9 mouse cellular contexts compared by ENCODE assay signal in genomic region chr12:84191190-84191589, GRCm38 (mm10). TPM values are rescaled to one million over a fixed set of nuclear protein-coding genes. Genes with fewer than 3 reads are reported as not detected.
DNase-seq lines count a peak whose midpoint lies in the region; ATAC-seq and TF ChIP-seq lines count a peak whose summit lies in the region.
"Had no signal": no experiment of that assay in that cellular context is flagged by ENCODE, and none has a peak within 500 bp of the region (broad histone marks: within the 10 kb centered on the region; RNA-seq: fewer than 3 reads in every experiment).

No protein-coding gene starts in this region.

- WGBS in lung, postnatal 0 days, result 62% methylated on average over 7 of the region's 7 CpGs
- WGBS in forebrain, embryonic 12.5 days, result 63% methylated on average over 7 of the region's 7 CpGs
- WGBS in liver, embryonic 12.5 days (ENCODE audit: insufficient replicate concordance), result 21% methylated on average over 7 of the region's 7 CpGs
- WGBS in stomach, embryonic 14.5 days, result 68% methylated on average over 7 of the region's 7 CpGs

- no peaks in the 10 kb centered on the region for H3K27me3 ChIP-seq in lung, postnatal 0 days (replicated peaks; ENCODE audit: insufficient read depth, low read length)
- 0 out of 2 replicates have a peak, but pooled peaks cover 6% of the 10 kb centered on the region for H3K27me3 ChIP-seq in forebrain, embryonic 12.5 days
- H3K27me3 ChIP-seq in liver, embryonic 12.5 days (replicated peaks), result no peaks in the 10 kb centered on the region
- H3K27me3 ChIP-seq in stomach, embryonic 14.5 days (ENCODE audit: control insufficient read depth, insufficient read depth, low read length), result no peaks in the 10 kb centered on the region

- no peak overlapping the region for H3K9ac ChIP-seq in lung, postnatal 0 days (replicated peaks; ENCODE audit: low read depth)
- H3K9ac ChIP-seq in forebrain, embryonic 12.5 days, result peak overlapping the region; percentile 89
- peak overlapping the region; percentile 99 for H3K9ac ChIP-seq in liver, embryonic 12.5 days
- H3K9ac ChIP-seq in stomach, embryonic 14.5 days (replicated peaks; ENCODE audit: low read depth, low read length), result no peak overlapping the region

- H3K4me3 ChIP-seq in lung, postnatal 0 days (ENCODE audit: low read depth, low read length), result 0 out of 2 replicates have a peak overlapping the region, but pooled peaks have one; percentile 82
- H3K4me3 ChIP-seq in forebrain, embryonic 12.5 days (replicated peaks), result peak overlapping the region; percentile 70
- peak overlapping the region; percentile 87 for H3K4me3 ChIP-seq in liver, embryonic 12.5 days
- H3K4me3 ChIP-seq in stomach, embryonic 14.5 days (ENCODE audit: low read depth, low read length), result no peak overlapping the region; the same call in 1 of the 2 replicates

- H3K27ac ChIP-seq in lung, postnatal 0 days (ENCODE audit: low read length), result no peak overlapping the region
- no peak overlapping the region for H3K27ac ChIP-seq in forebrain, embryonic 12.5 days
- peak overlapping the region; percentile 98 for H3K27ac ChIP-seq in liver, embryonic 12.5 days
- no peak overlapping the region for H3K27ac ChIP-seq in stomach, embryonic 14.5 days (ENCODE audit: low read length)

- no peak for ATAC-seq in lung, postnatal 0 days
- no peak for ATAC-seq in forebrain, embryonic 12.5 days (ENCODE audit: low FRiP score)
- ATAC-seq in liver, embryonic 12.5 days, result peak; percentile 22
- no peak for ATAC-seq in stomach, embryonic 14.5 days (ENCODE audit: insufficient number of reproducible peaks, insufficient read depth, low FRiP score, low read depth)
- no peak for ATAC-seq in cerebellum, adult (ENCODE audit: insufficient number of reproducible peaks, low FRiP score, low TSS enrichment)
- ATAC-seq in inflammation-experienced regulatory T-cells, adult 6 months, result no peak

- no peaks in the 10 kb centered on the region for H3K9me3 ChIP-seq in lung, postnatal 0 days (ENCODE audit: low read length)
- no peaks in the 10 kb centered on the region for H3K9me3 ChIP-seq in forebrain, embryonic 12.5 days
- peaks cover 7% of the 10 kb centered on the region; the same call in 1 of the 2 replicates for H3K9me3 ChIP-seq in liver, embryonic 12.5 days (replicated peaks)
- H3K9me3 ChIP-seq in stomach, embryonic 14.5 days (ENCODE audit: control insufficient read depth, low read depth, low read length), result no peaks in the 10 kb centered on the region

- H3K4me1 ChIP-seq in lung, postnatal 0 days (ENCODE audit: insufficient read depth, low read depth, low read length), result peaks cover 76% of the 10 kb centered on the region
- H3K4me1 ChIP-seq in forebrain, embryonic 12.5 days, result peaks cover 82% of the 10 kb centered on the region
- H3K4me1 ChIP-seq in liver, embryonic 12.5 days, result peaks cover 83% of the 10 kb centered on the region
- H3K4me1 ChIP-seq in stomach, embryonic 14.5 days (ENCODE audit: control insufficient read depth, insufficient read depth, low read length), result peaks cover 74% of the 10 kb centered on the region

- no peaks in the 10 kb centered on the region for H3K36me3 ChIP-seq in lung, postnatal 0 days (ENCODE audit: insufficient read depth, low read length)
- H3K36me3 ChIP-seq in forebrain, embryonic 12.5 days (replicated peaks), result peaks cover 5% of the 10 kb centered on the region
- peaks cover 43% of the 10 kb centered on the region for H3K36me3 ChIP-seq in liver, embryonic 12.5 days
- H3K36me3 ChIP-seq in stomach, embryonic 14.5 days (ENCODE audit: control insufficient read depth, insufficient read depth, low read length), result no peaks in the 10 kb centered on the region

- no peak for DNase-seq in lung, postnatal 0 days (ENCODE audit: low spot score)
- DNase-seq in lung, postnatal 10 days, result no peak
- no peak for DNase-seq in layer of hippocampus, adult 11-12 months (ENCODE audit: low spot score)
- DNase-seq: layer of hippocampus, postnatal 36 days had no signal

- TF ChIP-seq CTCF in lung, postnatal 0 days (IDR thresholded peaks at IDR 0.05), result no peak

- no peak for TF ChIP-seq EP300 in lung, postnatal 0 days (IDR thresholded peaks at IDR 0.05)

- peak overlapping the region; percentile 99 for H3K4me2 ChIP-seq in lung, postnatal 0 days (replicated peaks; ENCODE audit: low read depth, low read length)
- H3K4me2 ChIP-seq in forebrain, embryonic 12.5 days, result peak overlapping the region; percentile 93
- H3K4me2 ChIP-seq in liver, embryonic 12.5 days, result peak overlapping the region; percentile 99
- peak overlapping the region; percentile 97; the same call in 1 of the 2 replicates for H3K4me2 ChIP-seq in stomach, embryonic 14.5 days (replicated peaks; ENCODE audit: low read depth, low read length)

RNA-seq across cellular contexts. Expression of gene Elmsan1, which starts 27.5 kb away (rescaled TPM):
- polyA plus RNA-seq in lung, postnatal 0 days (2015; fragmentation: Nextera tagmentation; extraction: Ambion mirVana), result 5.9 and 6.7 TPM in 2 replicates
- polyA plus RNA-seq in forebrain, embryonic 12.5 days (2016; fragmentation: Nextera tagmentation; extraction: Ambion mirVana), result 6.8 and 7.8 TPM in 2 replicates
- polyA plus RNA-seq in liver, embryonic 12.5 days (2016; fragmentation: Nextera tagmentation; extraction: Ambion mirVana), result 6.9 and 8.0 TPM in 2 replicates
- polyA plus RNA-seq in stomach, embryonic 14.5 days (2014; fragmentation: Nextera tagmentation; extraction: Ambion mirVana), result 10.2 and 10.6 TPM in 2 replicates
- polyA plus RNA-seq in inflammation-experienced regulatory T-cells, adult 6 months (2017; shearing (Covaris generic)), result 1 to 10 TPM; 3.9 to 9.5 (median 7.2) TPM

RNA-seq across cellular contexts. Expression of gene Pnma1, which starts 42.9 kb away (rescaled TPM):
- 1.9 and 2.9 TPM in 2 replicates for polyA plus RNA-seq in lung, postnatal 0 days (2015; fragmentation: Nextera tagmentation; extraction: Ambion mirVana)
- 2.8 and 3.4 TPM in 2 replicates for polyA plus RNA-seq in forebrain, embryonic 12.5 days (2016; fragmentation: Nextera tagmentation; extraction: Ambion mirVana)
- 0.08 and 0.20 TPM in 2 replicates for polyA plus RNA-seq in liver, embryonic 12.5 days (2016; fragmentation: Nextera tagmentation; extraction: Ambion mirVana)
- polyA plus RNA-seq in stomach, embryonic 14.5 days (2014; fragmentation: Nextera tagmentation; extraction: Ambion mirVana), result 0.45 and 0.90 TPM in 2 replicates
- polyA plus RNA-seq in inflammation-experienced regulatory T-cells, adult 6 months (2017; shearing (Covaris generic)), result under 1 TPM in 2 of 3 experiments, not detected in 1; 0.40 to 0.44 TPM

Comparison
In these comparisons a context has a peak if more than half of its experiments do, and no peak if none do; other contexts are left out.
1. H3K9ac ChIP-seq: peak in forebrain, embryonic 12.5 days (single experiment) and liver, embryonic 12.5 days (single experiment); none in lung, postnatal 0 days (single experiment) and stomach, embryonic 14.5 days (single experiment).
2. Peak in every context shown above with its lines, with median percentiles within 50 percentile points of each other: H3K4me2 ChIP-seq.